Mouse (Mus musculus) granulocyte monocyte progenitor cell, adult 5-6 weeks (primary cell): Measurements from ENCODE around the gene Elp5. TPM values are rescaled to one million over a fixed set of nuclear protein-coding genes. Genes with fewer than 3 reads are reported as not detected.

Experiments
- ATAC-seq: replicated peaks from 2 replicates; pipeline ENCODE4 v1.8.0; 2016; ENCODE audit warnings: mild to moderate bottlenecking, moderate TSS enrichment, inconsistent platforms; ENCODE audit not compliant: poor library complexity, severe bottlenecking
- total RNA-seq, 2 experiments: library from RNA; stranded (forward) in 1 of 2; stranded (reverse) in 1 of 2; fragments of 200-712, 200-1000 nt in 1 of 2; fragments of >200 nt in 1 of 2; fragmentation: Nextera tagmentation in 1 of 2; gene quantifications; 2 replicates each; pipeline ENCODE4 v1.2.3; 2014 to 2017

The Elp5 gene
- total RNA-seq, 2 experiments from 2014 or later = 59.4 to 77.5 TPM

GRCm38 (mm10) chr11:69919661-69920265, 62.6 kb downstream of the Elp5 start:
- ATAC-seq = peak; percentile 53

GRCm38 (mm10) chr11:69919053-69919452, 63.3 kb downstream of the Elp5 start:
- no peak for ATAC-seq

Other genes starting within 250 kb of the Elp5 start
Only the 30 nearest of the 36 such genes appear.
- gene Chrnb1, start 186.6 kb downstream of the Elp5 start, total RNA-seq (2014; fragmentation: Nextera tagmentation) = not detected in 2 replicates
- 0.82 TPM in 1 of 2 replicates, not detected in the other for gene Chrnb1, start 186.6 kb downstream of the Elp5 start, total RNA-seq (2017)
- gene Fgf11, start 180.7 kb downstream of the Elp5 start, total RNA-seq (2014; fragmentation: Nextera tagmentation) = 1.6 and 2.9 TPM in 2 replicates
- not detected in 2 replicates for gene Fgf11, start 180.7 kb downstream of the Elp5 start, total RNA-seq (2017)
- not detected in 2 replicates for gene Tmem102, start 176.9 kb downstream of the Elp5 start, total RNA-seq (2014; fragmentation: Nextera tagmentation)
- gene Tmem102, start 176.9 kb downstream of the Elp5 start, total RNA-seq (2017) = not detected in 2 replicates
- gene Gm39566, start 167.2 kb downstream of the Elp5 start, total RNA-seq (2014; fragmentation: Nextera tagmentation) = not detected in 2 replicates
- gene Gm39566, start 167.2 kb downstream of the Elp5 start, total RNA-seq (2017) = not detected in 2 replicates
- gene Spem2, start 164.1 kb downstream of the Elp5 start, total RNA-seq (2014; fragmentation: Nextera tagmentation) = not detected in 2 replicates
- gene Spem2, start 164.1 kb downstream of the Elp5 start, total RNA-seq (2017) = not detected in 2 replicates
- not detected in 2 replicates for gene Spem1, start 160.3 kb downstream of the Elp5 start, total RNA-seq (2014; fragmentation: Nextera tagmentation)
- not detected in 2 replicates for gene Spem1, start 160.3 kb downstream of the Elp5 start, total RNA-seq (2017)
- gene Nlgn2, start 144.7 kb downstream of the Elp5 start, total RNA-seq (2014; fragmentation: Nextera tagmentation) = 13.5 and 33.1 TPM in 2 replicates
- gene Nlgn2, start 144.7 kb downstream of the Elp5 start, total RNA-seq (2017) = 4.0 and 7.4 TPM in 2 replicates
- gene Tmem256, start 144.0 kb downstream of the Elp5 start, total RNA-seq (2014; fragmentation: Nextera tagmentation) = 294 and 359 TPM in 2 replicates
- gene Tmem256, start 144.0 kb downstream of the Elp5 start, total RNA-seq (2017) = 118 and 164 TPM in 2 replicates
- gene Plscr3, start 136.1 kb downstream of the Elp5 start, total RNA-seq (2014; fragmentation: Nextera tagmentation) = 108 and 109 TPM in 2 replicates
- gene Plscr3, start 136.1 kb downstream of the Elp5 start, total RNA-seq (2017) = 24.9 and 25.2 TPM in 2 replicates
- 0.60 TPM in 1 of 2 replicates, not detected in the other for gene Tnk1, start 123.8 kb downstream of the Elp5 start, total RNA-seq (2014; fragmentation: Nextera tagmentation)
- not detected in 2 replicates for gene Tnk1, start 123.8 kb downstream of the Elp5 start, total RNA-seq (2017)
- not detected in 2 replicates for gene Tmem95, start 104.5 kb downstream of the Elp5 start, total RNA-seq (2014; fragmentation: Nextera tagmentation)
- not detected in 2 replicates for gene Tmem95, start 104.5 kb downstream of the Elp5 start, total RNA-seq (2017)
- 0.41 and 4.2 TPM in 2 replicates for gene Kctd11, start 101.1 kb downstream of the Elp5 start, total RNA-seq (2014; fragmentation: Nextera tagmentation)
- 1.1 and 2.6 TPM in 2 replicates for gene Kctd11, start 101.1 kb downstream of the Elp5 start, total RNA-seq (2017)
- 52.4 and 65.1 TPM in 2 replicates for gene Acap1, start 87.0 kb downstream of the Elp5 start, total RNA-seq (2014; fragmentation: Nextera tagmentation)
- gene Acap1, start 87.0 kb downstream of the Elp5 start, total RNA-seq (2017) = 47.0 and 50.7 TPM in 2 replicates
- 1.3 and 3.5 TPM in 2 replicates for gene 2810408A11Rik, start 81.5 kb downstream of the Elp5 start, total RNA-seq (2014; fragmentation: Nextera tagmentation)
- 3.6 and 6.4 TPM in 2 replicates for gene 2810408A11Rik, start 81.5 kb downstream of the Elp5 start, total RNA-seq (2017)
- gene Neurl4, start 81.4 kb downstream of the Elp5 start, total RNA-seq (2014; fragmentation: Nextera tagmentation) = 32.0 and 38.9 TPM in 2 replicates
- gene Neurl4, start 81.4 kb downstream of the Elp5 start, total RNA-seq (2017) = 20.7 and 27.5 TPM in 2 replicates
- 71.5 and 99.8 TPM in 2 replicates for gene Gps2, start 68.6 kb downstream of the Elp5 start, total RNA-seq (2014; fragmentation: Nextera tagmentation)
- gene Gps2, start 68.6 kb downstream of the Elp5 start, total RNA-seq (2017) = 47.1 and 58.2 TPM in 2 replicates
- gene Eif5a, start 60.6 kb downstream of the Elp5 start, total RNA-seq (2014; fragmentation: Nextera tagmentation) = 1,453 and 1,476 TPM in 2 replicates
- gene Eif5a, start 60.6 kb downstream of the Elp5 start, total RNA-seq (2017) = 890 and 976 TPM in 2 replicates
- gene Ybx2, start 46.7 kb downstream of the Elp5 start, total RNA-seq (2014; fragmentation: Nextera tagmentation) = not detected in 2 replicates
- 2.1 TPM in 1 of 2 replicates, not detected in the other for gene Ybx2, start 46.7 kb downstream of the Elp5 start, total RNA-seq (2017)
- gene Slc2a4, start 34.3 kb downstream of the Elp5 start, total RNA-seq (2014; fragmentation: Nextera tagmentation) = not detected in 2 replicates
- not detected in 2 replicates for gene Slc2a4, start 34.3 kb downstream of the Elp5 start, total RNA-seq (2017)
- gene Cldn7, start 17.7 kb downstream of the Elp5 start, total RNA-seq (2014; fragmentation: Nextera tagmentation) = not detected in 2 replicates
- gene Cldn7, start 17.7 kb downstream of the Elp5 start, total RNA-seq (2017) = not detected in 2 replicates
- gene Ctdnep1, start 1.4 kb downstream of the Elp5 start, total RNA-seq (2014; fragmentation: Nextera tagmentation) = 191 and 254 TPM in 2 replicates
- gene Ctdnep1, start 1.4 kb downstream of the Elp5 start, total RNA-seq (2017) = 19.3 and 23.8 TPM in 2 replicates
- gene Gabarap, start 8.6 kb upstream of the Elp5 start, total RNA-seq (2014; fragmentation: Nextera tagmentation) = 288 and 367 TPM in 2 replicates
- 239 and 250 TPM in 2 replicates for gene Gabarap, start 8.6 kb upstream of the Elp5 start, total RNA-seq (2017)
- gene Phf23, start 13.3 kb upstream of the Elp5 start, total RNA-seq (2014; fragmentation: Nextera tagmentation) = 41.7 and 45.8 TPM in 2 replicates
- gene Phf23, start 13.3 kb upstream of the Elp5 start, total RNA-seq (2017) = 30.2 and 32.3 TPM in 2 replicates
- 4.6 and 24.5 TPM in 2 replicates for gene Dvl2, start 18.1 kb upstream of the Elp5 start, total RNA-seq (2014; fragmentation: Nextera tagmentation)
- gene Dvl2, start 18.1 kb upstream of the Elp5 start, total RNA-seq (2017) = 16.1 and 18.0 TPM in 2 replicates
- 39.7 and 55.8 TPM in 2 replicates for gene Acadvl, start 32.9 kb upstream of the Elp5 start, total RNA-seq (2014; fragmentation: Nextera tagmentation)
- gene Acadvl, start 32.9 kb upstream of the Elp5 start, total RNA-seq (2017) = 40.3 and 42.1 TPM in 2 replicates
- 11.4 and 12.3 TPM in 2 replicates for gene Dlg4, start 34.4 kb upstream of the Elp5 start, total RNA-seq (2014; fragmentation: Nextera tagmentation)
- gene Dlg4, start 34.4 kb upstream of the Elp5 start, total RNA-seq (2017) = 1.3 and 3.5 TPM in 2 replicates
- not detected in 2 replicates for gene Asgr1, start 71.6 kb upstream of the Elp5 start, total RNA-seq (2014; fragmentation: Nextera tagmentation)
- gene Asgr1, start 71.6 kb upstream of the Elp5 start, total RNA-seq (2017) = not detected in 2 replicates
- gene Asgr2, start 110.1 kb upstream of the Elp5 start, total RNA-seq (2014; fragmentation: Nextera tagmentation) = 3.9 TPM in 1 of 2 replicates, not detected in the other
- not detected in 2 replicates for gene Asgr2, start 110.1 kb upstream of the Elp5 start, total RNA-seq (2017)
- 11.3 and 13.2 TPM in 2 replicates for gene Mgl2, start 147.8 kb upstream of the Elp5 start, total RNA-seq (2014; fragmentation: Nextera tagmentation)
- 36.5 and 37.9 TPM in 2 replicates for gene Mgl2, start 147.8 kb upstream of the Elp5 start, total RNA-seq (2017)
- 6.9 and 11.3 TPM in 2 replicates for gene Clec10a, start 173.7 kb upstream of the Elp5 start, total RNA-seq (2014; fragmentation: Nextera tagmentation)
- 9.8 and 13.9 TPM in 2 replicates for gene Clec10a, start 173.7 kb upstream of the Elp5 start, total RNA-seq (2017)